Mouse (Mus musculus) gastrocnemius, adult 2 months (tissue): Measurements from ENCODE around the gene Cgnl1. TPM values are rescaled to one million over a fixed set of nuclear protein-coding genes. Genes with fewer than 3 reads are reported as not detected.

Experiments
- DNase-seq: peaks from one replicate; pipeline ENCODE4 v3.0.0; 2022
- H3K27ac ChIP-seq: fragments of 200-600 bp; 2 replicates; pipeline ENCODE4 v1.8.1; 2022; ENCODE audit warnings: mild to moderate bottlenecking
- H3K4me3 ChIP-seq: fragments of 200-600 bp; 2 replicates; pipeline ENCODE4 v1.8.1; 2022; ENCODE audit warnings: mild to moderate bottlenecking, moderate library complexity
- CTCF ChIP-seq: fragments of 200-600 bp; IDR thresholded peaks from 2 replicates; pipeline ENCODE4 v1.8.1; 2022; ENCODE audit warnings: antibody characterized with exemption, mild to moderate bottlenecking, moderate library complexity
- intact Hi-C: fragments of 180-260 bp; cut with DNase I; formaldehyde crosslinking; loops from one replicate; pipeline ENCODE4 v1.15.1; 2025
- total RNA-seq, 2 experiments: library from RNA; stranded (reverse); gene quantifications; 2 replicates each; pipeline ENCODE4 v1.2.3; 2021

The Cgnl1 gene
- total RNA-seq, 2 experiments from 2014 or later = 3.5 to 8.1 TPM

DNA sequence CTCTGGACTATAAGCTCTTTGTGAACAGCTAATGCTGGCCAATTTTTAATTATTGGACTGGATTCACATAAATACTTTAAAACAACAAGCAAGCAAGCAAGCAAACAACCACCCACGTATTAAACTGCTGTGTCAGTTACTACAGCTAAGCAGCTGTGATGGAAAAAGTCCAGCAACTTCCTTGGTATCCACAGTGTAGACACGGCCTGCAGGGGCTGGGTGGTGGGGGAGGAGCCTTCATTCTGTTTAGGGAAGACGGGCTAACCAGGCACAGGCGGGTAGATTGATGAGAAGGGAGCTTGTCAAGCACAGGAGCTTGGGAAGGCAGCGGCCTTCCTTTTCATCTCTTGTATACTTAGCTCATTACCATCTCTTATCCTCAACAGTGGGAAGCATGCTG lies 96.9 kb downstream of the Cgnl1 start:
- intact Hi-C loops = loop anchor here (10.0 kb wide), 1 partner anchor 250 kb away; no protein-coding TSS in a partner anchor
- no peak for DNase-seq
- Histone ChIP-seq H3K4me3 (no peak overlapping the region), H3K27ac (no peak overlapping the region)
- TF ChIP-seq CTCF = no peak

- no peak for TF ChIP-seq CTCF
- Histone ChIP-seq H3K27ac (no peak overlapping the region), H3K4me3 (no peak overlapping the region)
- DNase-seq = no peak
- intact Hi-C loops = loop anchor here (10.0 kb wide), 1 partner anchor 252 kb away; no protein-coding TSS in a partner anchor
These were observed 98.9 kb downstream of the Cgnl1 start for GRCm38 (mm10) chr9:71672495-71672894.

- TF ChIP-seq CTCF = no peak
- Histone ChIP-seq H3K4me3 (no peak overlapping the region), H3K27ac (no peak overlapping the region)
- intact Hi-C loops = loop anchor here (10.0 kb wide), 1 partner anchor 254 kb away; no protein-coding TSS in a partner anchor
- DNase-seq = no peak
These were observed 100.7 kb downstream of the Cgnl1 start for GRCm38 (mm10) chr9:71670677-71671076.

- intact Hi-C loops = no loop called here
- peak overlapping the region; percentile 87 for H3K27ac ChIP-seq
- TF ChIP-seq CTCF = no peak
- peak overlapping the region; percentile 41; the same call in 1 of the 2 replicates for H3K4me3 ChIP-seq
- peak; percentile 31 for DNase-seq
These were observed 103.8 kb downstream of the Cgnl1 start for GRCm38 (mm10) chr9:71667616-71668015.

- no peak for DNase-seq
- Histone ChIP-seq H3K27ac (peak overlapping the region; percentile 87), H3K4me3 (no peak overlapping the region)
- TF ChIP-seq CTCF = no peak
- intact Hi-C loops = no loop called here
These were observed 105.0 kb downstream of the Cgnl1 start for GRCm38 (mm10) chr9:71666432-71666831.

- intact Hi-C loops = no loop called here
- no peak for DNase-seq
- Histone ChIP-seq H3K4me3 (no peak overlapping the region), H3K27ac (no peak overlapping the region)
- no peak for TF ChIP-seq CTCF
These were observed 105.9 kb downstream of the Cgnl1 start for GRCm38 (mm10) chr9:71665493-71665892.

- intact Hi-C loops = no loop called here
- Histone ChIP-seq H3K4me3 (no peak overlapping the region), H3K27ac (no peak overlapping the region)
- TF ChIP-seq CTCF = no peak
- no peak for DNase-seq
These were observed 106.5 kb downstream of the Cgnl1 start for GRCm38 (mm10) chr9:71664855-71665254.

DNA sequence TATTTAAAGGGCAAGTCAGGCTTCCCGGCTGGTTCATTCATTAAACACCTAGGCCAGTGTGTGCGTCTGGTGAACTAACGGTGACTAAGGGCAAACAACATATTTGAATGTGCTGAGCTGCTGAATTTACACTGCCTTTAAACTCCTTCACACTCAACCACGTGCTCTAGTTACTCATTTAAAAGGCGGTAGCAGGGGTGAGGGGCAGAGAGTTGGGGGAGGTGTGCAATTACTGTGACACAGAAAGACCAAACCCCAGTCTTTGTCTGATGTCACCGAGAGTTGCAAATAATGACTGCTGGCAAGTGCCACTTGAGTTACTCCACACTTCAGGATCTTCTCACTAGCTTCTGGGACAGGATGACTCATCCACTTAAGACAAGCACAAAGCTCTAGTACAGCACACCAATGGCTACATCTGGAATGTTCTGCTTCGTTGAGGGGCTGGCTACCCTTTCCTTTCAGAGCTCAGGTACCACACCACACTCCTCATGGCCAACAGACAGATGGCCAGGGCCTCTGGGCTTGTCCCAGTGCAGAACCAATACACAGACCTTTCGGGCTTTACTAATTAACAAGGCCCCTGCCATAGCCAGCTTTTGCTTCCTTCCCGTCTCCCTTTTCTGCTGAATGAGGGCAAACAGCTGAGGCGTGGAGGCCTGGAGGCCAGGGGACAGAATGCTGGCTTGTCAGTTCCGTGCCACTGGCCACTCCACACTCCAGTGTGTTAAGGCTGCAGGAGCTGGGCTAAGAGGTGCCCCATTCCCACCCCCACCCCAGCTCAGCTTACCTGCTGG lies 107.8 kb downstream of the Cgnl1 start:
- Histone ChIP-seq H3K4me3 (no peak overlapping the region), H3K27ac (peak overlapping the region; percentile 46)
- DNase-seq = no peak
- TF ChIP-seq CTCF = no peak
- intact Hi-C loops = no loop called here

DNA sequence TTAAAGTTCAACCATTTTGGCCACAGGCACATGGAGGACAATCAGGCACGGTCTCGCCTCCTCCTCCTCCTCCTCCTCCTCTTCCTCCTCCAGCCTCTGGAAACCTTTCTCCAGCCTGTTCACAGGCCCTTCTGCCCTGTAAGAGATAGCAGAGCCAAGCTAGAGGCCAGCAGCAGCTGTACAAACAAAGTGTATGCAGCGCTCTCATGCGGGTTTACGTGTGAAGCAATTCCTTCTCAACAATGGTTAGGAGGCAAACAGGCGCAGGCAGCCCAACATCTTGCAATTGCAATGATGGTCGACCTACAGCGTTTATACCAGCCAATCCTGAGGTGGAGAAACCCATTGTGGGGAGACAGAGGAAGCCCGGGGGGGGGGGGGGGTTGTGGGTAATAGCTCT lies 110.9 kb downstream of the Cgnl1 start:
- H3K27ac ChIP-seq = no peak overlapping the region
- no peak overlapping the region for H3K4me3 ChIP-seq
- no peak for TF ChIP-seq CTCF
- no peak for DNase-seq
- intact Hi-C loops = no loop called here

DNA sequence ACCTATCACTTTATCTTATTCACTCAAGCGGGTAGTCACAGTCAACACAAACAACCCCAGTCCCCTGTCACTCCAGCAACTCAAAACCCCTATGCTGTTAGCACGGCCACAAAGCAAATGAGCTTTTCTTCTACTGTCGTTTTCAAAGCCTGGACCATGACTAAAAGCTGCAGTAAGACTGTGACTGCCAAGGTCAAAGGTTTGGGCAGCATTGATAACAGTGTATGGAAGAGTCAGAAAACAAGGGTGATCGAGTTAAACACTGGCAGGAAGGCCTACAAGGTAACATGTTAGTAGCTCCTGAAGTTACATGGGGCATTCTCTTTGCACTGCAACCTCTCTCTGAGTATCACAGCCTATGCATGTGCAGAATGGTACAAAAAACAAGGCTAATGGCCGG lies 111.7 kb downstream of the Cgnl1 start:
- TF ChIP-seq CTCF = no peak
- H3K4me3 ChIP-seq = no peak overlapping the region
- no peak for DNase-seq
- H3K27ac ChIP-seq = no peak overlapping the region
- intact Hi-C loops = no loop called here

GRCm38 (mm10) chr9:71657199-71657598 lies 114.2 kb downstream of the Cgnl1 start:
- H3K4me3 ChIP-seq = no peak overlapping the region
- no peak for DNase-seq

DNA sequence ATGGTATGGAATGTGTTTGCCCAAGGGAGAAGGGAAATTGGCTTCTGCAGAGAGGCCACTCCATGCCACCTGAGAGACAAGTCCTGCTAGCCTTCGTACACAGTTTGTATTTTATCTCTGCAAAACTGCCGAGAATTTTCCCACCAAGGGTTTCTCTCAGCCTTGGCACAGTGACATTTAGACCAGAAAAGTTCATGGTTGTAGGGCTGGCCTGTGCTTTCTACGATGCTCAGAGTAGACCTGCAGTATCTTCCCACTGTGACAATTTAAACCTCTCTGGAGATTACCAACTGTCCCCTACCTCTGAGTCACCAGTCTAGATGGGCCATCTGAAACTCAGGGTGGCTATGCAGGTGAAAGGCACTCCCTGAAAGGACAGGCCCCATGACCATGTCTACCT lies 116.5 kb downstream of the Cgnl1 start:
- Histone ChIP-seq H3K4me3 (no peak overlapping the region), H3K27ac (no peak overlapping the region)
- TF ChIP-seq CTCF = no peak
- no peak for DNase-seq
- intact Hi-C loops = no loop called here

More at GRCm38 (mm10) chr9:71657199-71657598, 114.2 kb downstream of the Cgnl1 start:
- TF ChIP-seq CTCF = no peak
- intact Hi-C loops = no loop called here
- no peak overlapping the region for H3K27ac ChIP-seq

DNA sequence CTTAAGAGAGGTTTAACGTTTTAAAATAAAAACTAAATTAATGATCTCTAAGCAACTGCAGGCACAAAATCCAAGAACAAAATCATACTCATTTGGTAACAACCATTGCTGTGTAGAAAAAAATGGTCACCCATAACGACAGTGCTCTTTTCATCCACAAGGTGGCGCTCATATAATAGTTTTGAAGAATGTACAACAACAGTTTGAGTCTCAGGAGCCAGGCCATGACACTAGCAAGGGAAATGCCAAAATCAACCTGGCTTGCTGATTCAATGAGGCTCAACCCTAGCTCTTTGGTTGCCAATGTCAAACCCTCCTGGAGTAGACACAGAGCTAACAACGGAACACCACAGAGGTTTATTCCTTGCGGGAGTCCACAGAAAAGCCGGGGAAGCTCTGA lies 125.3 kb downstream of the Cgnl1 start:
- intact Hi-C loops = loop anchor here (1.0 to 5.0 kb wide), 3 partner anchors 126 to 761 kb away; no protein-coding TSS in a partner anchor
- H3K4me3 ChIP-seq = no peak overlapping the region
- no peak overlapping the region for H3K27ac ChIP-seq
- DNase-seq = peak; percentile 74
- TF ChIP-seq CTCF = peak; percentile 91

DNA sequence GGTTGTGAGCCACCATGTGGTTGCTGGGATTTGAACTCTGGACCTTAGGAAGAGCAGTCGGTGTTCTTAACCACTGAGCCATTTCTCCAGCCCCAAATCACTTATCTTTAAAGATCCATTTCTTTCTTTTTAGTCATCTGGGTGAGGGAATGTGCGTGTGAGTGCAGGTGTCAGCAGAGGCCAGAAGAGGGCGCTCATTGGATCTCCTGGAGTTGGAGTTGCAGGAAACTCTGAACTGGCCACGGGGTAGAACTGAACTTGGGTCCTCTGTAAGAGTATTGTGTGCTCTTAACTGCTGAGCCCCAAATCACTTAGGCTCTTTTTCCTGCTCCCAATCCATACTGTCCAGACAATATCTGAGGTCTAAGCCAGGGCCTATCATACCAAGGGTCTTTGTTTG lies 127.8 kb downstream of the Cgnl1 start:
- Histone ChIP-seq H3K27ac (no peak overlapping the region), H3K4me3 (no peak overlapping the region)
- no peak for DNase-seq
- intact Hi-C loops = no loop called here
- no peak for TF ChIP-seq CTCF
